Mouse (Mus musculus): ENCODE results near the gene Ddx47.

Ddx47 gene

GRCm38 (mm10) chr6:135011048-135011733 is at the start of gene Ddx47:
Ddx47 (plus strand) TSS chr6:135011612.
- DNase-seq (ENCODE audit: low read depth, low spot score), result peak; percentile 97

DNA sequence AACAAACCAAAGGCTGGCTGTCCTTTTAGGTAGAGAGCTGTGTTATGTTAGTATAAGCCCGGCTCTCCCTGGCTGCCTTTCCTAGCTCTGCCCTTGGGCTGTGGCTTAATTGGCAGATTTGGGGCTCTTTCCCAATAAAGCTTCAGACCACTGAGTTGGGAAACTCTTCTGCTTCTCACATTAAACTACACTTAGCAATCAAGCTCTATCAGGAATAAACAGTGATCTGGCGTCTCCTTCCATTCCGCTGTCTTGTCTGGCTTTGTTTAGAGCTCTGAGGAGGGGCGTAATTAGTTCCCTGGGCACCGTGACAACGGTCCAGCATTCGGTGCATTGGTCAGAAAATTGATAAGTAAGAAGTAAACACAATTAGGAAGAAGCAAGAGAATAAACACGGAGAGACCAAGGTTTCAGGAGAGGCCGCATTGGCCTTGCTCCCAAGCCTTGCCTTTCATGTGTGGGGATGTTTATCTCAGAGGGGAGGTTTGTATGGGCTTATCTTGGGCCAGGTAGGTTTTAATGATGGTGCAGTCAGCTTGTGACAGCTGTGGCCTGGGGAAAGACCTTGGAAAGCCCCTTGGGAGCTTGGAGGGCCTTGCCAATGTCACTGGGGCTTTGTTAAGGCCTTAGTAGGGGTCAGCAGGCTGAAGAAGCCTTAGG is 49.4 kb upstream of the Ddx47 start:
- no peak for DNase-seq (ENCODE audit: low read depth, low spot score)

DNA sequence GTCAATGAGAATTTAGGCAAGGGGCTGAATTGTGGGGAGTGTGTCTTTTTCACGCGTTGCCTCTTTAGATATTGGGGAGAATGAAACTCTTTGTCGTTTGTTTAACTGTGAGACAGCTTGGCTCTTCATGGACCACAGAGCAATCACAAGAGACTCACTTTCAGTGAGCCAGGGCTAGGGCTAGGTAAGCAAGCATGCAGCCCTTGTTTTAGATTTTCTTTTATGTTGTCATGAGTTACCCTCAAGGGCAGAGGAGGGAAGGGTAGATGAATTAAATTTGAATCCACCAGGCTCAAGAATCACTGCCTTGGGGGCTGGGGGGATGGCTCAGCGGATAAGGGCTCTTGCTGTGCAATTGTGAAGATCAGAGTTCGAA is 48.9 kb upstream of the Ddx47 start:
- no peak for DNase-seq (ENCODE audit: low read depth, low spot score)

DNA sequence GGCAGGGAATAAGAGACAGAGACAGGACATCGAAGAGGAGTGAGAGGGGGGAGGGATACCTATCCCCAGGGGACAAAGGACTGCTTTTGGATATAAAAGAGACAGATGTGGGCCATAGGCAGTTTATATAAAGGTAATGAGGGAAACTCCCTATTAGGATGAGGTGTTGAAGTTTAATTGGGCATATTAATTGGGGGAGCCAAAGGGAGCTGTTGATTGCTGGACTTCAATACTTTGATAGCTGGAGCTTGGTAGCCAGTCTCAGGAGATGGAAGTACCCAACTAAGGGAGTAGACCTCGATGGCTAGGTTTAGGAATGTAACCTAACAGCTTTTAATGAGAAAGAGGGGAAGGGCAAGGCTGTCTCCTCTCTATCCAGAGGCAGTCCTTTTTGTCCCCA is 47.5 kb upstream of the Ddx47 start:
- DNase-seq (ENCODE audit: low read depth, low spot score), result no peak

DNA sequence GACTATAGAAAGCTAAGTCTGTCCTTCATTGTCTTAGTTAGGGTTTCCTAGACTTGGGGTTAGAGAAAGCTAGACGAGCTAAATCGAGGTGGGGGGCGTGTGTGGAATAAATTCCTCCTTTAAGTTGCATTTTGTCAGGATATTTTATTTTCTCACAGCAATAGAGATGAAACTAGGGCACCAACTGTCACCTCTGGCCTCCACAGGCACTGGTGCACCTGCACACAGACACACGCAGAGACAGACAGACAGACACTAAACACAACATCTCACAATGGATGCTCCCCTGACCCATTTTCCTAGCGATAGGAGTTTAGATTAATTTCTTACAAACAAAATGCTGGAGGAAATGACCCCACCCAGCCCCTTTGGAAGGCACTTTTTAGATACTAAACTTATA is 44.7 kb upstream of the Ddx47 start:
- DNase-seq (ENCODE audit: low read depth, low spot score), result no peak

DNA sequence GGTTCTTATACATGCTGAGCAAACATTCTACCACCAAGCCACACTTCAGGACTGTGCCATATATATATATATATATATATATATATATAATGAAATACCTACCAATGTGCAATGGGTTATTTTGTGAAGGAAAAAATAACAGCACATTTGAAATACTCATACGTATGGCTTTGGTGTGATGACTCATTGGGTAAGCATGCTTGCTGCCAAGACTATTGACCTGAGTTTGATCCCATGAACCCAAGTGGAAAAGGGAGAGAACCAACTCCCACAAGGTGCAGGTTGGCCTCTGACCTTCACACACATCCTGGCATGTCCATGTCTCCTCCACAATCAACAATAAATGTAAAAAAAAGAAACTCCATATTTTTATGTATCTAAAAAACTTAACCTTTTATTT is 43.1 kb upstream of the Ddx47 start:
- no peak for DNase-seq (ENCODE audit: low read depth, low spot score)

GRCm38 (mm10) chr6:134969498-134969897 is 41.9 kb upstream of the Ddx47 start:
- no peak for DNase-seq (ENCODE audit: low read depth, low spot score)

DNA sequence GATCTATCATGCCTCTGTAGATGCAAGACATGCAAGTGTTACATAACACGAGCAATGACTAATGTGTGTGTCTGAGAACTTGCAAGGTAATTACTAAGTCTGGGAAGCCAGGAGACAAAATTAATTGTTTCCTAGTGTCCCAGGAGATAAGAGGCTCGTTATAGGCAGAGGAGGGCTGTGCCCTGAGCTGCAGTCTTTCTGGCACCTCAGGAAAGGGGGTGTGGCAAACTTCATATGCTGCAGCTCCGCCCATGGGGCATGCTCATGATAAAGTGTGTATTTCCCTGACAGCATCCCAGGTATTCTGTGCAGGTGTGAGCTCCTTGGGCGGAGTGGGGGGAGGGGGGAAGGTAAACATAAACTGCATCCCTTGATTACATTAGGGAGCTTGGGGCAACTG is 39.3 kb upstream of the Ddx47 start:
- DNase-seq (ENCODE audit: low read depth, low spot score), result no peak

- no peak for DNase-seq (ENCODE audit: low read depth, low spot score)
Observed at GRCm38 (mm10) chr6:134976628-134977027, 34.8 kb upstream of the Ddx47 start.

GRCm38 (mm10) chr6:134981231-134982062 is 30.0 kb upstream of the Ddx47 start, which contains the start of gene Apold1:
Apold1 (plus strand) TSS chr6:134981718.
- peak; percentile 80 for DNase-seq (ENCODE audit: low read depth, low spot score)

DNA sequence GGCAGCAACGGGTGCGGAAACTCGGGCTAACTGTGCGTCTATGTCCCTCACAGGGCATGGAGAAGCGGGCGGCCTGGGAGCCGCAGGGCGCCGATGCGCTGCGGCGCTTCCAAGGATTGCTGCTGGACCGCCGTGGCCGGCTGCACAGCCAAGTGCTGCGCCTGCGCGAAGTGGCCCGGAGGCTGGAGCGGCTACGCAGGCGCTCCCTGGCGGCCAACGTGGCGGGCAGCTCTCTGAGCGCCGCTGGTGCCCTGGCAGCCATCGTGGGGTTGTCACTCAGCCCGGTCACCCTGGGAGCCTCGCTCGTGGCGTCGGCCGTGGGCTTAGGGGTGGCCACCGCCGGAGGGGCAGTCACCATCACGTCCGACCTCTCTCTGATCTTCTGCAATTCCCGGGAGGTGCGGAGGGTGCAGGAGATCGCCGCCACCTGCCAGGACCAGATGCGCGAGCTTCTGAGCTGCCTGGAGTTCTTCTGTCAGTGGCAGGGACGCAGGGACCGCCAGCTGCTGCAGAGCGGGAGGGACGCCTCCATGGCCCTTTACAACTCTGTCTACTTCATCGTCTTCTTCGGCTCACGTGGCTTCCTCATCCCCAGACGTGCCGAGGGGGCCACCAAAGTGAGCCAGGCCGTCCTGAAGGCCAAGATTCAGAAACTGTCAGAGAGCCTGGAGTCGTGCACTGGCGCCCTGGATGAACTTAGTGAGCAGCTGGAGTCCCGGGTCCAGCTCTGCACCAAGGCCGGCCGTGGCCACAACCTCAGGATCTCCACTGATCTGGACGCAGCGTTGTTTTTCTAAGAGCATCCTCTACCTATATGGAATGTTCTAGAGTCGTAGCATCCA is 27.7 kb upstream of the Ddx47 start:
- DNase-seq (ENCODE audit: low read depth, low spot score), result peak; percentile 88

DNA sequence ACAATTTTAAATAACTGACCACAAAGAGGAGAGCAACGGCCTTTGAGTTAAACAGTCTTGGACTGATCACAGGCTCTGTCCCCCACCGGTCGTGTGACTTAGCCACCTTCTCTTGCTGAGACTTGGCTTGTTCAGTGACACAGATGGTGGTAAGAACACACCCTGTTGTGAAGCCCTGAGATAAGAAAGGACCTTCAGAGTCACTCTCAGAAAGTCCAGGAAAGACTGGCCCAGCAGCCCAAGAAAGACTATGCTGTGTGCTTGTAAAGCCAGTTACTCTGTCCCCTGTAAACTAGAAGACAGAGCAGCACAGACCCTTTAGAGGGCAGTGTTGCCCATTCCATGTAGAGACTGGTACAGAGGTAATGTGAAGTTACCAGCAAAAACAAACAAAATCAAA is 26.7 kb upstream of the Ddx47 start:
- DNase-seq (ENCODE audit: low read depth, low spot score), result peak; percentile 45

DNA sequence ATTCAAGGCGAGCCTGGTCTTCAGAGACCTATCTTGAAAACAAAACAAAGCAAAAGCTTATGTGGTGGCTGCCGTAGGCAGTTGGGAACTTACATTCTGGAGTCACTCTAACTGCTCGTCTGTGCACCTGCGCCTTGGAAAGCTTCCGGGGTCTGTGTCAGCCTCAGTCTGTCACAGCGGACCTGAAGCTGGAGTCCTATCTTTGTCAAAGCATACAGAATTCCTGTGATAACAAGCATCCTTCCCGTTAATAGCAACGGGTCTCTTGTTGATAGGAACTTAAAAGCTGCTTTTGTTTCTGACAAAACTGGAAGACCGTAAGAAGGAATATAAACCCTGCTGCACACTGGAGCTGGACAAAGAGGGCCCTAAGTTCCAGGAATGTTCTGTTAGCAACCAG is 23.0 kb upstream of the Ddx47 start:
- no peak for DNase-seq (ENCODE audit: low read depth, low spot score)

GRCm38 (mm10) chr6:134990674-134991073 is 20.7 kb upstream of the Ddx47 start:
- DNase-seq (ENCODE audit: low read depth, low spot score), result no peak

DNA sequence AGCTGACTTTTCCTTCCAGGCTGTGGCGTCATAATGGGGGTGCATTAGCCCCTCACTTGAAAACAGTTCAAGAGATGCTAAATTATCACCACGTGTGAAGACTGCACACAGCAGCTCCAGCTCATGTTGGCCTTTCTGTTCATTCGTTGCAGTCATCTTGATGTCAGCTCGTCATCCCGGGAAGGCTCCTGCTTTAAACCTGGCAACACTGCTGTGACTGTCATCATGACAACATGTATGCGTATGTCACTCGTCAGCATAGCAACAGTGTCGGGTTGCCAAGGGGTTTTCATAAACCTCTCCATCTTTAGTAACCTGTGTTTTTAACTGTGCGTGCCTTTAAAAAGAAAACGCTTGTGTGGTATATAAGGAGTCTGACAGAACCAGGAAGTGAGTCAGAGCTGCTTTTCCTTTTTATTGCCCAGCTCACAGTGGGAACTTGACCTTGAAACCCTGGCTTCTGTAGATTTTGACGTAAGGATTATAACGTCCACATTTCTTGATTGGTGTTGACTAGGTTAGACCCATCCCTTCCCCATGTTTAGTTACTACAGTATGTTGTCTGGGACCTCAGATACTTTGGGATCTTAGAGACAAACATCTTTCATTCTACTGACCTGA is 17.3 kb upstream of the Ddx47 start:
- DNase-seq (ENCODE audit: low read depth, low spot score), result no peak

DNA sequence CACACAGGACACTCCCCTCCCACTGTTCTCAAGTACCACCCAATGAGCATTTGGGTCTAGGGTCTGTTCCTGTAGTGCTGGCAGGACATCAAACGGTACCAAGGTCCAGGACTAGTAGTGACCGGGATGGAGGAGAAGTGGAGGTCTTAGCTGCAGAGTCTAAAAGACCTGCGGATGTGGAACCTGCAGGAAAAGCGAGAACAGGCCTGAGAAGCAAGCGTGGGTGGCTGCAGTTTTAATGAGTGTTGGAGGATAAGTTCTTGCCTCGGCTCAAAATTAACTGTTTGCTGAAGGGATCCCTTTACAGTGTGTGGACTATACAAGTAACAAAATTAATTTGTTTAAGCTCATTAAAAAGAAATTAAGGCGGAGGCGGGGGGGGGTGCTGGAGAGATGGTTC is 16.4 kb upstream of the Ddx47 start:
- DNase-seq (ENCODE audit: low read depth, low spot score), result no peak

DNA sequence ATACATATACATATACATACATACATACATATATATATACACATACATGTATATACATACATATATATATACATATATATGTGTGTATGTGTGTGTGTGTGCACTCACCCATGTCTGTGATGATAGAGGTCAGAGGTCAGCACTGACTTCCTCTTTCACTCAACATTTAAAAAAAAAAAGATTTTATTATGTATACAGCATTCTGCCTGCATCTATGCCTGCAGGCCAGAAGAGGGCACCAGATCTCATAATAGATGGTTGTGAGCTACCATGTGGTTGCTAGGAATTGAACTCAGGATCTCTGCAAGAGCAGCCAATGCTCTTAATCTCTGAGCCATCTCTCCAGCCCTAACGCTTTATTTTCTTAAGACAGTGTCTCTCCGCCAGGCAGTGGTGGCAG is 14.5 kb upstream of the Ddx47 start:
- DNase-seq (ENCODE audit: low read depth, low spot score), result peak; percentile 26

DNA sequence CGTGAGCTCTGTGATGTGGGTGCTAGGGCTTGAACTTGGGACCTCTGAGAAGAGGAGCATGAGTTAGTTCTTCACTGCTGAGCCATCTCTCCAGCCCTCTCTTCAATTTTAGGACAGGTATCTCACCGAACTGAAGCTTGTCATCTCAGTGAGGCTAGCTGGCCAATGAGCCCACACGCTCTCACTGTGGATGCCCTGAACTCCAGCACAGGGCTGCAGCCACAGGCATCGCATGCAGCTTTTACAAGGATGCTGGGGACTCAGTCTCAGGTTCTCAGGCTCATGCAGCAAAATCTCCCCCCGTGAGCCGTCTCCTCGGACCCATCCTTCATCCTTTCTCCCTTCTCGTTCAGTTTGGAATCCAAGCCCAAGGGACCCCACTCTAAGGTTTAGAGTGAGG is 13.3 kb upstream of the Ddx47 start:
- DNase-seq (ENCODE audit: low read depth, low spot score), result no peak

DNA sequence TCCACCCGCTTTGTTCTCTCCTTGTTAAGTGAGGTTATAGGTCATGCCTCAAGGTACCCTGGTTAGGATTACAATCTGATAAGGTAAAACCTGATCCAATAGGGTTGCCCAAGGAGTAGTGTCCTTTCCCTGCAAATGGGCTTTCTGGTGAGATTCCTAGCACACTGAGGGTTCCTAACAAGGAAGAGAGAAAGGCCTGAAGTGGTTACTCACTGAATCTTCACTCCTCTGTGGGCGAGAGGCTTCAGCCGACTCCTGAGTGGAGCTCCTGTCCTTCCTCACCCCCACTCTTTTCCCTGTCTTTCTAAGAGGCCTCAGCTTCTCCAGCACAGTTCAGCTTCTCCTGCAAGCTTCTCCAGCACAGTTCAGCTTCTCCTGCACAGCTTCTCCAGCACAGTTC is 12.6 kb upstream of the Ddx47 start:
- no peak for DNase-seq (ENCODE audit: low read depth, low spot score)

- no peak for DNase-seq (ENCODE audit: low read depth, low spot score)
Observed at GRCm38 (mm10) chr6:135000272-135000671, 11.1 kb upstream of the Ddx47 start.

GRCm38 (mm10) chr6:135001991-135002390 is 9.4 kb upstream of the Ddx47 start:
- no peak for DNase-seq (ENCODE audit: low read depth, low spot score)

Measured in CD4-positive, CD25-positive, alpha-beta regulatory T cell, adult 2 months (primary cell).